Mouse (Mus musculus) heart, embryonic 15.5 days (tissue): ENCODE results near the gene Bend4. TPM values are rescaled to one million over a fixed set of nuclear protein-coding genes. Genes with fewer than 3 reads are reported as not detected.

Experiments used
- ATAC-seq: fragments of 200-750 bp; cut with Nextera tagmentation; replicated peaks from 2 replicates; pipeline ENCODE4 v1.8.0; 2017; ENCODE audit warnings: low read depth, moderate TSS enrichment; ENCODE audit not compliant: insufficient number of reproducible peaks, insufficient read depth, low FRiP score
- H3K27ac ChIP-seq: fragments of 300-500 bp; sonication (generic); 2 replicates; pipeline ENCODE4 v1.5.1; 2015; ENCODE audit warnings: mild to moderate bottlenecking, inconsistent platforms
- H3K27me3 ChIP-seq: fragments of 300-500 bp; sonication (generic); 2 replicates; pipeline ENCODE4 v1.6.1; 2015; ENCODE audit warnings: inconsistent platforms
- H3K36me3 ChIP-seq: fragments of 300-500 bp; sonication (generic); 2 replicates; pipeline ENCODE4 v1.6.1; 2015; ENCODE audit warnings: mild to moderate bottlenecking, inconsistent platforms
- H3K4me1 ChIP-seq: fragments of 300-500 bp; sonication (generic); replicated peaks from 2 replicates; pipeline ENCODE4 v1.6.1; 2015; ENCODE audit warnings: inconsistent platforms
- H3K4me2 ChIP-seq: fragments of 300-500 bp; sonication (generic); 2 replicates; pipeline ENCODE4 v1.6.1; 2015; ENCODE audit warnings: inconsistent platforms, mild to moderate bottlenecking, moderate library complexity
- H3K4me3 ChIP-seq: fragments of 300-500 bp; sonication (generic); 2 replicates; pipeline ENCODE4 v1.5.1; 2015; ENCODE audit warnings: mild to moderate bottlenecking, inconsistent platforms
- H3K9ac ChIP-seq: fragments of 300-500 bp; sonication (generic); 2 replicates; pipeline ENCODE4 v1.6.1; 2015; ENCODE audit warnings: mild to moderate bottlenecking, inconsistent platforms
- H3K9me3 ChIP-seq: fragments of 300-500 bp; sonication (generic); replicated peaks from 2 replicates; pipeline ENCODE4 v1.6.1; 2016; ENCODE audit warnings: inconsistent platforms
- WGBS: fragments of 180-500 bp; shearing (Covaris S2); methylation state at CpG from one replicate; pipeline ENCODE4 v1.1.7; 2015; ENCODE audit warnings: mixed read lengths; 5-methylcytosine and 5-hydroxymethylcytosine counted together
- polyA plus RNA-seq: library from polyadenylated mRNA; unstranded; fragments of >200 nt; fragmentation: Nextera tagmentation; extraction: Ambion mirVana; gene quantifications from 2 replicates; pipeline ENCODE4 v1.2.1, GENCODE M21; 2015

Gene Bend4
- polyA plus RNA-seq, 1 experiment from 2014 or later: 12.2 TPM

GRCm38 (mm10) chr5:67444217-67445050, 16.3 kb upstream of the Bend4 start:
- no peaks in the 10 kb centered on the region for H3K27me3 ChIP-seq
- peak overlapping the region; percentile 55 for H3K4me2 ChIP-seq
- ATAC-seq: no peak
- H3K36me3 ChIP-seq: no peaks in the 10 kb centered on the region
- no peak overlapping the region for H3K9ac ChIP-seq
- no peaks in the 10 kb centered on the region for H3K9me3 ChIP-seq
- peak overlapping the region; percentile 34 for H3K4me3 ChIP-seq
- WGBS: 14% methylated on average over 17 of the region's 17 CpGs
- H3K27ac ChIP-seq: no peak overlapping the region
- H3K4me1 ChIP-seq: peaks cover 14% of the 10 kb centered on the region

DNA sequence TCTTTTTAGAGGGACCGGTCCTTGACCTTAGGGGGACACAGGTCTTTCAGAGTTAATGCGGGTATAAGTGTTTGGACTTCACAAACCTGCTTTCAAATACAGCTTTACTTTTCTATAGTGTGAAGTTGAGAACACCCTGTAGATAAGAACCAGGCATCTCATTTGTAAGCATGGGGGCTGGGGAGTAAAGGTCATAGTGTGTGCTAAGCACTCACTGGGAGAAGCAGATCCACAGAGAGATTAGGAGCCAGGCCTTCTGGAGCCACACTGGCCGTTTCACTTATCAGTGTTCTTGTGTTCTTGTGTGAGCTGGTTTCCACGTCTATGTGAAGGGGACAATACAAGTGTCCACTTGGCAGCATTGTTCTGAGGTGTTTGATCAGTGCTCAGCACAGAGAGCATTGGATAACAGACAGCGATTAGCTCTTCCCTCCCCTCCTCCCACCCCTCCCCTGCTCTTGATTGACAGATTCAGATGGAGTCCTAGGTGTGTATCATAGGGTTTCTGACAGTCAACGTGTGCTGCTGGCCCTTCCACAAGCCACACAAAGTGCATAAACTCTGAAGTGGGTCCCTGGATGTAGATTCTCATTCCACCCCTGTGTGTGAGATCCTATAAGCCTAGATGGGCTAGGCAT, 14.8 kb upstream of the Bend4 start:
- H3K27ac ChIP-seq: no peak overlapping the region
- H3K27me3 ChIP-seq: no peaks in the 10 kb centered on the region
- no peak overlapping the region for H3K4me2 ChIP-seq
- H3K4me3 ChIP-seq: no peak overlapping the region
- no peaks in the 10 kb centered on the region for H3K9me3 ChIP-seq
- WGBS: 38% methylated on average over 6 of the region's 6 CpGs
- H3K4me1 ChIP-seq: peaks cover 14% of the 10 kb centered on the region
- H3K36me3 ChIP-seq: no peaks in the 10 kb centered on the region
- no peak overlapping the region for H3K9ac ChIP-seq
- ATAC-seq: no peak

GRCm38 (mm10) chr5:67440563-67440962, 12.5 kb upstream of the Bend4 start:
- Histone ChIP-seq H3K27ac (no peak overlapping the region), H3K36me3 (no peaks in the 10 kb centered on the region), H3K9ac (no peak overlapping the region), H3K27me3 (no peaks in the 10 kb centered on the region), H3K4me2 (no peak overlapping the region), H3K4me3 (no peak overlapping the region), H3K9me3 (no peaks in the 10 kb centered on the region), H3K4me1 (peaks cover 17% of the 10 kb centered on the region)
- ATAC-seq: no peak
- 71% methylated on average over 8 of the region's 8 CpGs for WGBS

- Histone ChIP-seq H3K4me1 (peaks cover 6% of the 10 kb centered on the region; the same call in 1 of the 2 replicates), H3K4me3 (no peak overlapping the region), H3K27me3 (no peaks in the 10 kb centered on the region), H3K4me2 (no peak overlapping the region), H3K27ac (no peak overlapping the region), H3K36me3 (no peaks in the 10 kb centered on the region), H3K9me3 (no peaks in the 10 kb centered on the region), H3K9ac (no peak overlapping the region)
- peak; percentile 65 for ATAC-seq
- 9% methylated on average over 2 of the region's 2 CpGs for WGBS
Measured at GRCm38 (mm10) chr5:67437403-67437802, 9.3 kb upstream of the Bend4 start.

GRCm38 (mm10) chr5:67426478-67427442, 1.4 kb downstream of the Bend4 start:
- WGBS: under 1% methylated on average over 95 of the region's 121 CpGs
- peak overlapping the region; percentile 80 for H3K9ac ChIP-seq
- ATAC-seq: peak; percentile 43

GRCm38 (mm10) chr5:67426011-67426410, 2.1 kb downstream of the Bend4 start:
- H3K27me3 ChIP-seq: no peaks in the 10 kb centered on the region
- ATAC-seq: no peak
- no peak overlapping the region; the same call in 1 of the 2 replicates for H3K27ac ChIP-seq
- H3K36me3 ChIP-seq: no peaks in the 10 kb centered on the region
- H3K4me2 ChIP-seq: peak overlapping the region; percentile 88
- H3K9me3 ChIP-seq: no peaks in the 10 kb centered on the region
- peaks cover 30% of the 10 kb centered on the region for H3K4me1 ChIP-seq
- peak overlapping the region; percentile 80 for H3K9ac ChIP-seq
- WGBS: 25% methylated on average over 5 of the region's 5 CpGs
- peak overlapping the region; percentile 83 for H3K4me3 ChIP-seq

More at GRCm38 (mm10) chr5:67426478-67427442, 1.4 kb downstream of the Bend4 start:
- Histone ChIP-seq H3K4me3 (peak overlapping the region; percentile 83), H3K9me3 (no peaks in the 10 kb centered on the region), H3K36me3 (no peaks in the 10 kb centered on the region), H3K4me1 (peaks cover 30% of the 10 kb centered on the region), H3K27ac (peak overlapping the region; percentile 88), H3K4me2 (peak overlapping the region; percentile 88), H3K27me3 (no peaks in the 10 kb centered on the region)

DNA sequence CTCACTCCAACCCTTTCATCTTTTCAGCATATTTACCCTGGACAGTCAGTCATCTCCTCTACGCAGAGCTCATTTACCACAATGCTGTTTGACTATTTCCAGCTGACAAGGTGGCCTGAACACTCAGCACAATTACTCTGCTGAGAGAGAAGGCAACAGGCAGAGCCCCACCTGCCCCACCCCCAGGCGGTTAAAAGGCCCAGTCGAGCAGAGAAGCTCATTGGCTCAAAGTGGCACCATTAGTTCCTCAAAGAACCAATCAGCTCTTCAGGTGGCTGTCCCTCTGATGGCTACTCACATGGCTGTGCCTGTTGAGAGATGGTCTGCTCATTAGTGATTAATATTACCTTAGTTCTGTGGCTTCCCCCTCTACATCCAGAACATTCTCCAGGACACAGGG, 3.5 kb downstream of the Bend4 start:
- Histone ChIP-seq H3K4me2 (no peak overlapping the region), H3K9me3 (no peaks in the 10 kb centered on the region), H3K9ac (no peak overlapping the region), H3K36me3 (no peaks in the 10 kb centered on the region), H3K27me3 (no peaks in the 10 kb centered on the region), H3K27ac (no peak overlapping the region), H3K4me1 (peaks cover 38% of the 10 kb centered on the region), H3K4me3 (no peak overlapping the region)
- ATAC-seq: no peak
- WGBS: 46% methylated on average over 3 of the region's 3 CpGs

GRCm38 (mm10) chr5:67423963-67424362, 4.1 kb downstream of the Bend4 start:
- Histone ChIP-seq H3K9me3 (no peaks in the 10 kb centered on the region), H3K36me3 (no peaks in the 10 kb centered on the region), H3K9ac (no peak overlapping the region), H3K4me1 (peaks cover 41% of the 10 kb centered on the region), H3K4me2 (no peak overlapping the region), H3K4me3 (no peak overlapping the region), H3K27me3 (no peaks in the 10 kb centered on the region), H3K27ac (no peak overlapping the region)
- 87% methylated on average over 2 of the region's 2 CpGs for WGBS
- ATAC-seq: no peak

- H3K36me3 ChIP-seq: no peaks in the 10 kb centered on the region
- H3K27me3 ChIP-seq: no peaks in the 10 kb centered on the region
- no peak overlapping the region for H3K9ac ChIP-seq
- H3K4me3 ChIP-seq: no peak overlapping the region
- WGBS: 57% methylated on average over 9 of the region's 9 CpGs
- H3K9me3 ChIP-seq: no peaks in the 10 kb centered on the region
- no peak overlapping the region for H3K27ac ChIP-seq
- peaks cover 48% of the 10 kb centered on the region for H3K4me1 ChIP-seq
- no peak for ATAC-seq
- no peak overlapping the region for H3K4me2 ChIP-seq
Measured at GRCm38 (mm10) chr5:67423326-67423725, 4.8 kb downstream of the Bend4 start.

GRCm38 (mm10) chr5:67419407-67419806, 8.7 kb downstream of the Bend4 start:
- no peak for ATAC-seq
- 65% methylated on average over 4 of the region's 4 CpGs for WGBS
- H3K27me3 ChIP-seq: no peaks in the 10 kb centered on the region
- H3K27ac ChIP-seq: no peak overlapping the region
- no peak overlapping the region for H3K9ac ChIP-seq
- no peaks in the 10 kb centered on the region for H3K9me3 ChIP-seq
- no peak overlapping the region for H3K4me3 ChIP-seq
- H3K36me3 ChIP-seq: 0 out of 2 replicates have a peak, but pooled peaks cover 6% of the 10 kb centered on the region
- peaks cover 33% of the 10 kb centered on the region for H3K4me1 ChIP-seq
- no peak overlapping the region for H3K4me2 ChIP-seq

- Histone ChIP-seq H3K36me3 (peaks cover 7% of the 10 kb centered on the region; the same call in 1 of the 2 replicates), H3K4me3 (no peak overlapping the region), H3K27ac (peak overlapping the region; percentile 16; the same call in 1 of the 2 replicates), H3K9ac (no peak overlapping the region), H3K4me1 (peaks cover 39% of the 10 kb centered on the region), H3K27me3 (no peaks in the 10 kb centered on the region), H3K4me2 (no peak overlapping the region), H3K9me3 (no peaks in the 10 kb centered on the region)
- 0 out of 2 replicates have a peak, but pooled peaks have one; percentile 41 for ATAC-seq
- WGBS: 46% methylated on average over 7 of the region's 7 CpGs
Measured at GRCm38 (mm10) chr5:67411475-67411874, 16.6 kb downstream of the Bend4 start.
